22 mouse cellular contexts compared by ENCODE assay signal in the genomic region with DNA sequence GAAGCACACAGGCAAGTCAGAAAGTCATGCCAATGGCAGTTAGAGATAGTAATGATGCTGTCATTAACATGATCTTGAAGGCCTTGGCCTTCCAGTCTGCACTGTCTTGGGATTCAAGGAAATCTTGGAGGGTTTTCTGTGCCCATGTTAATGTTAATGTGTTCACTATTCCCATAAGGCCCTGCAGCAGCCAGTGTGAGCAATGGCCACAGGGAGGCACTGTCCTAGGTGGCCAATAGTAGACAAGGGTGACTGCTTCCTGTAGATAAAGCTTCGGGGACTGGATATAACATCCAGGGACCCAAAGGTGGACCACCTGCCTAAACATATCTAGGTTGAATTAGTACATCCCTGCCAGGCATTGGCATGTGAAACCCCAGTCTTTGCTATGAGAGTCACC. TPM values are rescaled to one million over a fixed set of nuclear protein-coding genes. Genes with fewer than 3 reads are reported as not detected.
DNase-seq lines count a peak whose midpoint lies in the region; ATAC-seq and TF ChIP-seq lines count a peak whose summit lies in the region.
"Had no signal": no experiment of that assay in that cellular context is flagged by ENCODE, and none has a peak within 500 bp of the region (broad histone marks: within the 10 kb centered on the region; RNA-seq: fewer than 3 reads in every experiment).

No protein-coding gene starts in this region.

- no peak overlapping the region for H3ac ChIP-seq in myocyte (ENCODE audit: control insufficient read depth, insufficient read length)

- no peak for TF ChIP-seq EP300 in heart, adult 2 months (IDR thresholded peaks at IDR 0.05; ENCODE audit: insufficient read depth, low read depth, low read length)
- TF ChIP-seq EP300 in liver, postnatal 0 days (IDR thresholded peaks at IDR 0.05; ENCODE audit: low read depth) = no peak

- H3K27me3 ChIP-seq in heart, adult 2 months (ENCODE audit: control insufficient read depth, insufficient read depth, low read length) = no peaks in the 10 kb centered on the region
- no peaks in the 10 kb centered on the region for H3K27me3 ChIP-seq in heart, embryonic 12.5 days (replicated peaks)
- H3K27me3 ChIP-seq in liver, postnatal 0 days (ENCODE audit: insufficient read depth, low read length) = no peaks in the 10 kb centered on the region
- H3K27me3 ChIP-seq in liver, embryonic 12.5 days (replicated peaks) = no peaks in the 10 kb centered on the region
- H3K27me3 ChIP-seq in myocyte (ENCODE audit: control insufficient read depth, insufficient read depth, insufficient read length) = no peaks in the 10 kb centered on the region
- H3K27me3 ChIP-seq in forebrain, embryonic 13.5 days = no peaks in the 10 kb centered on the region
- H3K27me3 ChIP-seq: embryonic facial prominence, embryonic 15.5 days; heart, embryonic 15.5 days; liver, embryonic 13.5 days had no signal

- H3K4me3 ChIP-seq in heart, adult 2 months = no peak overlapping the region
- H3K4me3 ChIP-seq in heart, embryonic 12.5 days = no peak overlapping the region
- H3K4me3 ChIP-seq in liver, postnatal 0 days (ENCODE audit: low read depth, low read length) = no peak overlapping the region
- no peak overlapping the region for H3K4me3 ChIP-seq in liver, embryonic 12.5 days
- no peak overlapping the region for H3K4me3 ChIP-seq in myocyte
- no peak overlapping the region for H3K4me3 ChIP-seq in forebrain, embryonic 13.5 days
- H3K4me3 ChIP-seq: embryonic facial prominence, embryonic 15.5 days; heart, embryonic 15.5 days; liver, embryonic 13.5 days had no signal

- no peaks in the 10 kb centered on the region for H3K4me1 ChIP-seq in heart, adult 2 months (ENCODE audit: control insufficient read depth, insufficient read depth, low read length)
- 0 out of 2 replicates have a peak, but pooled peaks cover 1% of the 10 kb centered on the region for H3K4me1 ChIP-seq in heart, embryonic 12.5 days (replicated peaks)
- H3K4me1 ChIP-seq in liver, postnatal 0 days (ENCODE audit: insufficient read depth) = no peaks in the 10 kb centered on the region
- peaks cover 8% of the 10 kb centered on the region for H3K4me1 ChIP-seq in liver, embryonic 12.5 days
- H3K4me1 ChIP-seq in forebrain, embryonic 13.5 days = no peaks in the 10 kb centered on the region
- H3K4me1 ChIP-seq: heart, embryonic 15.5 days had no signal

- TF ChIP-seq CTCF in heart, adult 2 months (IDR thresholded peaks at IDR 0.05) = peak; percentile 36
- TF ChIP-seq CTCF in liver, postnatal 0 days (IDR thresholded peaks at IDR 0.05; ENCODE audit: low read depth) = peak; percentile 45

- H3K27ac ChIP-seq in heart, adult 2 months = no peak overlapping the region
- no peak overlapping the region for H3K27ac ChIP-seq in heart, embryonic 12.5 days (ENCODE audit: poor library complexity, severe bottlenecking)
- H3K27ac ChIP-seq in liver, postnatal 0 days (ENCODE audit: low read depth) = no peak overlapping the region
- no peak overlapping the region for H3K27ac ChIP-seq in liver, embryonic 12.5 days
- H3K27ac ChIP-seq in forebrain, embryonic 13.5 days = no peak overlapping the region
- H3K27ac ChIP-seq: embryonic facial prominence, embryonic 15.5 days; heart, embryonic 15.5 days; liver, embryonic 13.5 days had no signal

- no peaks in the 10 kb centered on the region for H3K36me3 ChIP-seq in heart, adult 2 months (ENCODE audit: control insufficient read depth, insufficient read depth, low read length)
- peaks cover 8% of the 10 kb centered on the region; the same call in 1 of the 2 replicates for H3K36me3 ChIP-seq in heart, embryonic 12.5 days
- H3K36me3 ChIP-seq in liver, postnatal 0 days (replicated peaks; ENCODE audit: insufficient read depth, low read length) = peaks cover 75% of the 10 kb centered on the region
- peaks cover 96% of the 10 kb centered on the region for H3K36me3 ChIP-seq in liver, embryonic 12.5 days
- no peaks in the 10 kb centered on the region for H3K36me3 ChIP-seq in myocyte (ENCODE audit: control insufficient read depth, insufficient read depth)
- H3K36me3 ChIP-seq in forebrain, embryonic 13.5 days (ENCODE audit: poor library complexity, severe bottlenecking) = no peaks in the 10 kb centered on the region
- H3K36me3 ChIP-seq: embryonic facial prominence, embryonic 15.5 days; heart, embryonic 15.5 days had no signal

- H3K9me3 ChIP-seq in heart, embryonic 12.5 days (replicated peaks) = no peaks in the 10 kb centered on the region
- no peaks in the 10 kb centered on the region for H3K9me3 ChIP-seq in liver, postnatal 0 days (ENCODE audit: low read length)
- no peaks in the 10 kb centered on the region for H3K9me3 ChIP-seq in liver, embryonic 12.5 days (replicated peaks)
- H3K9me3 ChIP-seq in forebrain, embryonic 13.5 days (replicated peaks) = no peaks in the 10 kb centered on the region
- H3K9me3 ChIP-seq: embryonic facial prominence, embryonic 15.5 days; heart, embryonic 15.5 days; liver, embryonic 13.5 days had no signal

- ATAC-seq in heart, embryonic 12.5 days (ENCODE audit: insufficient number of reproducible peaks, low FRiP score) = no peak
- ATAC-seq in liver, postnatal 0 days = no peak
- no peak for ATAC-seq in liver, embryonic 12.5 days
- ATAC-seq in forebrain, embryonic 13.5 days = no peak
- ATAC-seq: hindbrain, embryonic 16.5 days; intestine, embryonic 16.5 days; lung, postnatal 0 days; midbrain, embryonic 16.5 days had no signal

- H3K9ac ChIP-seq in heart, adult 2 months (ENCODE audit: low read depth, low read length) = no peak overlapping the region
- no peak overlapping the region for H3K9ac ChIP-seq in heart, embryonic 12.5 days
- H3K9ac ChIP-seq in liver, postnatal 0 days (replicated peaks) = no peak overlapping the region
- no peak overlapping the region for H3K9ac ChIP-seq in liver, embryonic 12.5 days
- no peak overlapping the region for H3K9ac ChIP-seq in forebrain, embryonic 13.5 days
- H3K9ac ChIP-seq: embryonic facial prominence, embryonic 15.5 days; heart, embryonic 15.5 days; liver, embryonic 13.5 days had no signal

- H3K4me2 ChIP-seq in heart, embryonic 12.5 days = no peak overlapping the region
- H3K4me2 ChIP-seq in liver, postnatal 0 days (ENCODE audit: low read depth, low read length) = no peak overlapping the region
- no peak overlapping the region for H3K4me2 ChIP-seq in liver, embryonic 12.5 days
- H3K4me2 ChIP-seq in myocyte (ENCODE audit: low read depth) = peak overlapping the region; percentile 86
- no peak overlapping the region for H3K4me2 ChIP-seq in forebrain, embryonic 13.5 days
- H3K4me2 ChIP-seq: embryonic facial prominence, embryonic 15.5 days; heart, embryonic 15.5 days; liver, embryonic 13.5 days had no signal

- no peak for DNase-seq in heart, adult 2 months
- no peak for DNase-seq in liver, postnatal 0 days
- peak; percentile 45 for DNase-seq in NIH3T3 (ENCODE audit: low read depth)
- no peak for DNase-seq in right cerebral cortex, adult 2 months (ENCODE audit: low spot score in 2 of 2)
- DNase-seq: cerebellum, adult 11 months; cerebellum, postnatal 10 days; gastrocnemius, postnatal 10 days; heart, adult 18-20 months; heart, postnatal 4 days; left cerebral cortex, postnatal 4 days; liver, embryonic 13.5 days; thymus, postnatal 25 days had no signal

- intact Hi-C loops in heart, adult 2 months (cut with DNase I) = no loop called here

- no peaks in the 10 kb centered on the region for H3K79me2 ChIP-seq in heart, adult 2 months (replicated peaks; ENCODE audit: control insufficient read depth, insufficient read depth, low read length)
- no peaks in the 10 kb centered on the region for H3K79me2 ChIP-seq in myocyte (ENCODE audit: control insufficient read depth, insufficient read depth)

- 72% methylated on average over 1 of the region's 1 CpGs for WGBS in heart, adult 2 months
- WGBS in heart, embryonic 12.5 days = 79% methylated on average over 1 of the region's 1 CpGs
- WGBS in liver, postnatal 0 days (ENCODE audit: insufficient replicate concordance) = 70% methylated on average over 1 of the region's 1 CpGs
- 41% methylated on average over 1 of the region's 1 CpGs for whole genome bisulfite sequencing in liver, embryonic 12.5 days (ENCODE audit: insufficient replicate concordance)
- WGBS in forebrain, embryonic 13.5 days = 80% methylated on average over 1 of the region's 1 CpGs

- no peak for TF ChIP-seq POLR2A in heart, adult 2 months (IDR thresholded peaks at IDR 0.05; ENCODE audit: insufficient read depth, low read depth, low read length)
- TF ChIP-seq POLR2A in myocyte (IDR thresholded peaks at IDR 0.05; ENCODE audit: insufficient read length, low read depth) = no peak

TF ChIP-seq in myocyte, 11 proteins besides CTCF, POLR2A, EP300 and RAD21:
- TF ChIP-seq MYOG (IDR thresholded peaks at IDR 0.05; ENCODE audit: control insufficient read depth in 1 of 3, insufficient read depth in 1 of 3, insufficient read length in 2 of 3, low read depth in 2 of 3) = no peak
- no peak for TF ChIP-seq SRF (IDR thresholded peaks at IDR 0.05; ENCODE audit: control insufficient read depth, insufficient read length, low read depth)
- no peak for TF ChIP-seq MAX (IDR thresholded peaks at IDR 0.05; ENCODE audit: low read depth)
- no peak for TF ChIP-seq POLR2AphosphoS2 (IDR thresholded peaks at IDR 0.05; ENCODE audit: insufficient read length, low read depth)
- no peak for TF ChIP-seq E2F4 (IDR thresholded peaks at IDR 0.05; ENCODE audit: insufficient read depth)

RNA-seq across cellular contexts. Expression of a gene that starts 35.4 kb away (rescaled TPM):
- 10 to 100 TPM; 25.2 to 27.9 TPM for total RNA-seq in heart, adult 2 months (2021)
- 54.9 and 70.5 TPM in 2 replicates for polyA plus RNA-seq in heart, adult 2 months (2012; rRNA removed)
- polyA plus RNA-seq in heart, embryonic 12.5 days (2016; fragmentation: Nextera tagmentation; extraction: Ambion mirVana) = 14.2 and 16.0 TPM in 2 replicates
- polyA plus RNA-seq in liver, postnatal 0 days (2015; fragmentation: Nextera tagmentation; extraction: Ambion mirVana) = 27.2 TPM in 2 replicates
- polyA plus RNA-seq in liver, embryonic 12.5 days (2016; fragmentation: Nextera tagmentation; extraction: Ambion mirVana) = 54.3 and 56.3 TPM in 2 replicates
- 33.7 TPM for polyA plus RNA-seq in myocyte (2012; fragmentation: generic; extraction: Trizol)
- polyA plus RNA-seq in forebrain, embryonic 13.5 days (2015; fragmentation: Nextera tagmentation; extraction: Ambion mirVana) = 1.3 TPM in 2 replicates
